Mouse (Mus musculus): ENCODE data around the gene Lrrc4c.

The Lrrc4c gene

GRCm38 (mm10) chr2:97234074-97234473 is 916.1 kb downstream of the Lrrc4c start:
- DNase-seq (ENCODE audit: low spot score in 2 of 2), result no peak

GRCm38 (mm10) chr2:97274651-97275050 is 956.7 kb downstream of the Lrrc4c start:
- DNase-seq (ENCODE audit: low spot score in 2 of 2), result no peak

DNA sequence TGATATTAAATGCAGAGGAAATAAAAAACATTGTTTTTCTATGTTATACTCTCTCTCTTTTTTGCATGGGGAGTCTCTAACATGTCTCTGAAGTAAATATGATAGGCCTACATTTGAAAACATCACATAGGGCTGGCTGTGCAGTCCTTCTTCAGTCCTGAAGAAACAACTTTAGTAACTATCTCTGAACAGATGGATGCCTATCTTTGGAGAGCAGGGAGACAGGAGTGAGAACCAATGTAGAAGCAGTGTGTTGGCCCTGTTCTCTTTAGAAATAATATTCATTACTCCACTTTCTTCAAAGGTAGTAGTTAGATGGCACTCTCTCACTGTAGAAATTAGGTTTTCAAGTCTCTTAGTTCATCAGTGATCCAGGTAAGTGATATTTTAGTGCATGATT is 967.0 kb downstream of the Lrrc4c start:
- DNase-seq (ENCODE audit: low spot score in 2 of 2), result no peak

- no peak for DNase-seq (ENCODE audit: low spot score in 2 of 2)
Measured at GRCm38 (mm10) chr2:97294216-97294615, 976.2 kb downstream of the Lrrc4c start.

- DNase-seq (ENCODE audit: low spot score in 2 of 2), result peak in 1 of 2 experiments; percentile 18
Measured at GRCm38 (mm10) chr2:97299704-97300103, 981.7 kb downstream of the Lrrc4c start.

GRCm38 (mm10) chr2:97318008-97318407 is 1000.0 kb downstream of the Lrrc4c start:
- no peak for DNase-seq (ENCODE audit: low spot score in 2 of 2)

- no peak for DNase-seq (ENCODE audit: low spot score in 2 of 2)
Measured at GRCm38 (mm10) chr2:97318536-97318935, 1000.6 kb downstream of the Lrrc4c start.

GRCm38 (mm10) chr2:97332084-97332682 is 1014.2 kb downstream of the Lrrc4c start:
- no peak for DNase-seq (ENCODE audit: low spot score in 2 of 2)

- no peak for DNase-seq (ENCODE audit: low spot score in 2 of 2)
Measured at GRCm38 (mm10) chr2:97339627-97340026, 1021.7 kb downstream of the Lrrc4c start.

- DNase-seq (ENCODE audit: low spot score in 2 of 2), result no peak
Measured at GRCm38 (mm10) chr2:97361235-97361634, 1043.3 kb downstream of the Lrrc4c start.

DNA sequence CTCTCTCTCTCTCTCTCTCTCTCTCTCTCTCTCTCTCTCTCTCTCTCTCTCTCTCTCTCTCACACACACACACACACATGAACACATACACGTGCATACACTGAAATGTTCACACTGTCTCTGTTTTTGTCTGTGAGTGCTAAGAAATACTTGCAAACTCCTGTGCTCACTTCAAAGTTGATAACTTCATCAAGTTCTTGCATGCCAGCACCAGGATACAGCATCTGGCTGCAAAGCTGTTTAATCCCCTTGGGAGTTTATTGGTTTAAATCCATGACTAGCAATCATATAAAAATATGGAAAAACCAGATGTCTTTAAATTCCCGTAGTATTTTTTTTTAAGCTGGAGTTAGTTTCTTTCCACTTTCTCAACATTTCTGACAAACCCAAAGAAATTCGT is 1052.0 kb downstream of the Lrrc4c start:
- DNase-seq (ENCODE audit: low spot score in 2 of 2), result no peak

DNA sequence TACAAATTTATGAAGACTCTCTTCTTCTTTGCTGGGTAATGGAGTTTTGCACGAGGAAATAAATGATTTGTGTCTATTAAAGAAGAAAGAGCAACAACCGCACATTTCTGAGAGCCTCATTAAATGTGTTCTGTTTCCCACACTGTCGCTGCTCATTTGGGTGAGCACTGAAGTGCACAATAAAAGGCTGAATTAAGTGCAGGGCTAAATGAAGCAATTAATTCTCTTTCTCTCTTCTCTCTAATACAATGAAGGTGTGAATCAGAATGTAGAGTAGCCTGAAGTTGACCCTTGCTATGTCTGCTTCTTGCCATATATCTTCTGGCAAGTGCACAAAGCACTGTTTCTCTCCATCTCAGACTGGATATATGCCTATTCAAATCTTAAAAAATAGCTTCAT is 1073.5 kb downstream of the Lrrc4c start:
- DNase-seq (ENCODE audit: low spot score in 2 of 2), result no peak

DNA sequence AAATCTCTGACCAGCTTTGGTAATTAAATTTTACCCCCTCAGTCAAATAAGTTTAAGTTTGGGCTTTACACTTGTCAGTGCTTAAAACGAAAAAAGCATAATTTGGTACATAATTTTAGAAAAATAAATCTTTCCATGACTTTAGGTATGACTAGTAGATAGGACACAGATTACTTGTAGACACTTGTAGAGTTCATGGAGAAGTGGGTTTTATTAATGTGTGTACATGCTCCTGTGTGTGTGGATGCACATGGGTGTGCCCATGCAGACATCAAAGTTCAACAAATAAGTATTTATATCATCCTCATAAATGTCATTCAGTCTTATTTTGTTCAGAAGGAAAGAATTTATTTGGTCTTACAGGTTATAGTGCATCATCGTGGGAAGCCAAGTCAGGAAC is 1073.9 kb downstream of the Lrrc4c start:
- no peak for DNase-seq (ENCODE audit: low spot score in 2 of 2)

GRCm38 (mm10) chr2:97413066-97413465 is 1095.1 kb downstream of the Lrrc4c start:
- no peak for DNase-seq (ENCODE audit: low spot score in 2 of 2)

- peak; percentile 42 to 81 for DNase-seq (ENCODE audit: low spot score in 2 of 2)
Measured at GRCm38 (mm10) chr2:97414416-97415362, 1096.7 kb downstream of the Lrrc4c start.

- no peak for DNase-seq (ENCODE audit: low spot score in 2 of 2)
Measured at GRCm38 (mm10) chr2:97434140-97434539, 1116.2 kb downstream of the Lrrc4c start.

GRCm38 (mm10) chr2:97435616-97436015 is 1117.6 kb downstream of the Lrrc4c start:
- DNase-seq (ENCODE audit: low spot score in 2 of 2), result no peak

DNA sequence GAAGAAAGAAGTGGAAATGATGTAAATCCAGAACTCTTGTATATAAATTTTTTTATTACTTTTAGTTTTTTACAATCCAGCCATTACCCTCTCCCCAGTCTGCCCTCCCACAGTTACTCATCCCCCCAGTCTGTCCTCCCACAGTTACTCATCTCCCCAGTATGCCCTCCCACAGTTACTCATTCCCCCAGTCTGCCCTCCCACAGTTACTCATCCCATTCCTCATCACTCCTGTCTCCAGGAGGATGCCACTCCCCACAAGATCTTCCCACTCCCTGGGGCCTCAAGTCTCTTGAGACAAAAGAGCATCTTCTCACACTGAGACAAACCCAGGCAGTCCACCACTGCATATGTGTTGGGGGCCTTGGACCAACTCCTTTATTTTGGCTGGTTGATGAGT is 1119.8 kb downstream of the Lrrc4c start:
- DNase-seq (ENCODE audit: low spot score in 2 of 2), result no peak

DNA sequence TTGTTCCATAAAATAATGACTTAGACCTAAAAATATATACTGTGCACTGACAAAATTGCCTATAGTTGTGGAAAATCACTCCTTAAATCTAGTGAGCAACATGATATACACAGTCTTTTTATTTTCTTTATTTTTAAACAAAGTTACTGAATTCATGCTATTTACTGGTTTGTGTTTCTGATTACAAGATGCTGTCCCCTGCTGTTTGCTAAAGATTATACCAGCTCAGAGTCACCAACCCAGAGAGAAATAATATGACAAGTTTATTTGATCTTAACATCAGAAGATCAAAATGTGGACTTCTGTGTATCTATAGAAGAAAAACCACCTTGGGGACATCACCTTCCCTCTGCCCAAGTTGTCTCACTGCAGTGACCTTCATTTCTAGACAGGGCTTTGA is 1145.6 kb downstream of the Lrrc4c start:
- DNase-seq (ENCODE audit: low spot score in 2 of 2), result no peak

GRCm38 (mm10) chr2:97466243-97466793 is 1148.3 kb downstream of the Lrrc4c start:
- DNase-seq (ENCODE audit: low spot score in 2 of 2), result peak; percentile 89 to 90

DNA sequence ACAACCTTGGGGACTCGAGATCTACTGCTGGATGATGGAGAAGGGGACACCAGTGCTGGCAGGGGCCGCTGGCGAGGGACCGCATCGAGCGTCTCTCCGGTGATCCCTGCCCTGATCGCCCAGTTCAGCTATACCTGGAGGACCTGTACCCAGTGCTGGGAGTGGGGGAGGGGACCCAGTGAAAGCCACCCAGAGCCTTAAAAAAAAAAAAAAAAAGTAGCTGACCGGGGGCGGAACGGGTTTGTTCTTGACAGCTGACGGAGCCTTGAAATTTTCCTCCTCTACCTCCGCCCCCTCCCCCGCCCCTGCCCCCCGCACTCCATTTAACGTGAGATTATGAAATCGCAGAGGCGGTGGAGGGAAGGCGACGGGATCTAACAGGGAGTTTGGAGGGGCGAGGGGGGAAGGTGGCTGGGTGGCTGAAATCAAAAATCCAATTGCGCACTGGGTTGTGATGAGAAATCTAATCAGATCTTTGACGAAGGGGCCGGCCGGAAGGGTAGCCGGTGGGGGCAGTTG is 1149.1 kb downstream of the Lrrc4c start:
- DNase-seq (ENCODE audit: low spot score in 2 of 2), result peak; percentile 35 to 49

DNA sequence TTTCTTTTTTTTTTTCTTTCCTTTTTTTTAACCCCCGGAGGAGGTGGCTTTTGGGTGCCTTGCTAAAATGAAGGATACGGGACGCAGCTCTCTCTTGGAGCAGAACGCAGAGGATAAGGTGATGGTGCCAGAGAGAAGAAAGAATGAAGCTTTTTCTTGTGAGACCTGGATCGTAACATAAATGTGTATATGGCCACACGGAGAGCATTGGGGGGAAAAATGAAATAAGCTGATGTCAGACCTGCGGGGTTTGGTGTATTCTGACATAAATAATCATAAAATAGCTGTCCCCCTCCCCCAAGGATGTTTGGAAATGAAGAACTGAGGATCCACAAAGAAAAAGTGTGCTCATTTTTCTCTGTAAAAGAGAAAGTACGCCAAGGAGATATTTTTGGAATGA is 1149.7 kb downstream of the Lrrc4c start:
- no peak for DNase-seq (ENCODE audit: low spot score in 2 of 2)
